Mouse (Mus musculus) forebrain, postnatal 0 days (tissue): ENCODE results near the gene Sox18. TPM values are rescaled to one million over a fixed set of nuclear protein-coding genes. Genes with fewer than 3 reads are reported as not detected.

Experiments
- ATAC-seq: fragments of 200-750 bp; cut with Nextera tagmentation; 2 replicates; pipeline ENCODE4 v1.8.0; 2017; ENCODE audit warnings: mild to moderate bottlenecking, moderate library complexity
- DNase-seq: peaks from one replicate; pipeline ENCODE4 v3.0.0-alpha.2; 2015
- H3K27ac ChIP-seq: fragments of 300-500 bp; sonication (generic); 2 replicates; pipeline ENCODE4 v1.5.1; 2014; ENCODE audit warnings: low read depth, mild to moderate bottlenecking, antibody characterized with exemption, low read length, moderate library complexity, mixed read lengths
- H3K27me3 ChIP-seq: fragments of 300-500 bp; sonication (generic); 2 replicates; pipeline ENCODE4 v1.6.1; 2014; ENCODE audit warnings: mild to moderate bottlenecking, low read length, mixed read lengths; ENCODE audit not compliant: insufficient read depth
- H3K36me3 ChIP-seq: fragments of 300-500 bp; sonication (generic); 2 replicates; pipeline ENCODE4 v1.6.1; 2014; ENCODE audit warnings: mild to moderate bottlenecking, moderate library complexity; ENCODE audit not compliant: insufficient read depth
- H3K4me1 ChIP-seq: fragments of 300-500 bp; sonication (generic); 2 replicates; pipeline ENCODE4 v1.6.1; 2014; ENCODE audit warnings: antibody characterized with exemption; ENCODE audit not compliant: insufficient read depth
- H3K4me2 ChIP-seq: fragments of 300-500 bp; sonication (generic); 2 replicates; pipeline ENCODE4 v1.6.1; 2014; ENCODE audit warnings: low read depth, mild to moderate bottlenecking, moderate library complexity
- H3K4me3 ChIP-seq: fragments of 300-500 bp; sonication (generic); 2 replicates; pipeline ENCODE4 v1.5.1; 2014; ENCODE audit warnings: low read depth, low read length, mixed read lengths
- H3K9ac ChIP-seq: fragments of 300-500 bp; sonication (generic); 2 replicates; pipeline ENCODE4 v1.6.1; 2014; ENCODE audit warnings: mild to moderate bottlenecking
- H3K9me3 ChIP-seq: fragments of 300-500 bp; sonication (generic); 2 replicates; pipeline ENCODE4 v1.6.1; 2016; ENCODE audit warnings: low read length
- CTCF ChIP-seq: sonication (generic); IDR thresholded peaks from 2 replicates; pipeline ENCODE4 v1.5.1; 2016; ENCODE audit warnings: antibody characterized with exemption, control low read depth, low read depth
- WGBS: fragments of 180-500 bp; shearing (Covaris S2); extraction: QIAGEN DNeasy Blood & Tissue Kit; methylation state at CpG from one replicate; pipeline ENCODE4 v1.1.7; 2014; 5-methylcytosine and 5-hydroxymethylcytosine counted together
- polyA plus RNA-seq: library from polyadenylated mRNA; unstranded; fragments of >200 nt; fragmentation: Nextera tagmentation; extraction: Ambion mirVana; gene quantifications from 2 replicates; pipeline ENCODE4 v1.2.1, GENCODE M21; 2015
- total RNA-seq: library from RNA; depleted of rRNA; stranded (reverse); fragments of >200 nt; gene quantifications from 2 replicates; pipeline ENCODE4 v1.2.3, GENCODE M21; 2014

The Sox18 gene
- total and polyA plus RNA-seq, 2 experiments from 2014 or later, result 8.9 to 11.1 TPM

DNA sequence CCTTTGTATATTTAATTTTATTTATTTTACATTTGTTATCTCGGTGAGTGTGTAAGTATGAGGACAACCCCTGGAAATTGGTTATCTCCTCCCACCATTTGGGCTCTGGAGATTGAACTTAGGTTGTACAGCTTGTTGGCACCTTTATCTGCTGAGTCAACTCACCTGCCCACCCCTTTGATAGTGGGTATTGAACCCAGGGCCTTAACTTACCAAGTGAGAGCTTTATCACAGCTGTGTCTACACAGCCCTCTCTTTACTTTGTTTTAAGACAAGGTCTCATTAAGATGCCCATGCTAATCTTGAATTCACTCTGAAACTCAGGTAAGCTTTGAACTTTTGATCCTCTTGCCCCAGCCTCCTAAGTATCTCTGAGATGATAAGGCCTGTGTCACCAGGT is 10.5 kb upstream of the Sox18 start:
- Histone ChIP-seq H3K27ac (no peak overlapping the region), H3K27me3 (no peaks in the 10 kb centered on the region), H3K4me3 (no peak overlapping the region), H3K4me1 (peaks cover 13% of the 10 kb centered on the region), H3K36me3 (peaks cover 21% of the 10 kb centered on the region), H3K9me3 (no peaks in the 10 kb centered on the region), H3K4me2 (no peak overlapping the region), H3K9ac (no peak overlapping the region)
- WGBS, result 95% methylated on average over 1 of the region's 1 CpGs
- no peak for DNase-seq
- no peak for ATAC-seq
- no peak for TF ChIP-seq CTCF

DNA sequence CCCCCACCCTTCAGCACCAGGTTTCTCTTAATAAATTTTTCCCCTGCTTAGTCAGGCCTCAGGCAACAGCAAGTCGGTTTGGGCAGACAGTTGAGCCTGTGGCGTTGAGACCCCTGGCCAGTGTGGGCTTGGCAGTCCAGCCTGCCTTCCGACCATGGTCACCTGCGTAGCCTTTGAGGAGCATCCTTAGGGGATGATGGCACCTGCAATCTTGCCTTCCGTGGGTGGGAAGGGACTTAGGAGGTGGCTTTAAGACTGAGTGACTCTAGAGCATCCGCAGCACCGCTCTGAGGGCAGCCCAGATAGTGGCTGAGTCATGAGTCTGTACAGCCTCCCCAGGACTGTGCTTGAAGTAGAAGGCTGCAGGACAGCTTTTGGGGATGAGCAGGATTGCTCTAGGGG is 9.3 kb upstream of the Sox18 start:
- 12% methylated on average over 7 of the region's 7 CpGs for WGBS
- peak; percentile 46 for DNase-seq
- no peak for TF ChIP-seq CTCF

DNA sequence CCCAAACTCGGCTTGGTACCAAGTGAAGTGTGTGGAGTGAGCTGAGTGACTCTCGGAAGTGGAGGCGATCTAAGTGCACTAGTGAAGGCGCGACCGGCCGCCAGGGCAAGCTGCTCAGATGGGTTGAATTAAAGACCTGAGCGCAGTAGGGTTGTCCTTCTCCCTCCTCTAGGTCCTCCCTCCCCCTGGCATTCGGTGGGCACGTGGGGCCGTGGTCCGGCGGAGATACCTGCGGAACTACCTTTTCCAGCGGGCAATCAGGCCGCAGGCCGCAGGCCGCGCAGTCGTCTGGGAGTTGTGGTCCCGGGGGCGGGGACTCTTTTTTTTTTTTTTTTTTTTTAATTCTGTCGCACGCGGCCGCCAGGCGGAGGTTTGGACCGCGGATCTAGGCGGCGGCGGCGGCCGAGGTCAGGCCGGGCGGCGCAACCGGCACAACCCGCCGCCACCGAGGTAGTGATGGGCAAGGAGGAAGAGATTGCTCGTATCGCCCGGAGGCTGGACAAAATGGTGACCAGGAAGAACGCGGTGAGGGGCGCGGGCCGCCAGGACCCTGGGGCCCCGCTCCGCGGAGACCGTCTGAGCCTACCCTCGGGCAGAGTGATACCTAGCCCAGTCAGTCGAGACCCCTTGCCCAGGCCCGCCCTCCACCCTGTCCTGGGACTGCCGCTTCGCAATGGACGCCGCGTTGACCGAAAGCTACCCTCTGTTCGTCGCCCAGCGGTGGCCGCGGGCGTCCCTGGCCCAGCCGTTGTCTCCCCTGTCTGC is 8.7 kb upstream of the Sox18 start, which contains the start of gene Tcea2:
Tcea2 (plus strand) TSS at position 360 of the 765 bp plus-strand sequence.
- Histone ChIP-seq H3K4me2 (peak within 1 kb of the TSS; percentile 97), H3K4me1 (peaks cover 21% of the 10 kb centered on the region), H3K27ac (peak within 1 kb of the TSS; percentile 67), H3K9ac (peak within 1 kb of the TSS; percentile 88), H3K4me3 (peak within 1 kb of the TSS; percentile 72), H3K27me3 (no peaks in the 10 kb centered on the region), H3K9me3 (no peaks in the 10 kb centered on the region), H3K36me3 (peaks cover 10% of the 10 kb centered on the region; the same call in 1 of the 2 replicates)
- peak; percentile 42 for TF ChIP-seq CTCF
- peak; percentile 44 for ATAC-seq
- under 1% methylated on average over 59 of the region's 69 CpGs for WGBS
- peak; percentile 84 for DNase-seq

More for the DNA sequence above, 9.3 kb upstream of the Sox18 start:
- Histone ChIP-seq H3K4me1 (peaks cover 15% of the 10 kb centered on the region), H3K4me3 (peak overlapping the region; percentile 72), H3K36me3 (peaks cover 13% of the 10 kb centered on the region), H3K9me3 (no peaks in the 10 kb centered on the region), H3K27ac (peak overlapping the region; percentile 67), H3K9ac (peak overlapping the region; percentile 88), H3K27me3 (no peaks in the 10 kb centered on the region), H3K4me2 (peak overlapping the region; percentile 97)
- peak; percentile 60 for ATAC-seq

DNA sequence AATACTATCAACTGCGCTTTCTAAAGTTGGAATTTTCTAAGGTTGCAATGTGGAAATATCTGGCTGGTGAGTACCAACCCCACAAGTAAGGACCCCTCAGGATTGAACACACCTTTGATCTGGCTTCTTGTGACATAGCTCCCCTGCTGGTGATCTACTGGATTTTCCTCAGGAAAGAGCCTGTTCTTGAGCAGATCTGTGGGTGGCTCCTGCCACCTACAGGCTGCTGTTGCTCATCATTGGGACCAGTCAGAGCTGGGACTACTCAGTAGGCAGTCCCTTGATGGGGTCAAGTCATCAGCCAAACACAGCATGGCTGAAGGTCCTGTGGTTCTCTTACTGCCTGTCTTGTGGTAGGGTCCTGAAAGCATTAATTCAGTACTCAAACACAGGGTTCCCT is 7.3 kb upstream of the Sox18 start:
- DNase-seq (peak; percentile 85), ATAC-seq (peak; percentile 75)
- no peak overlapping the region for H3K27ac ChIP-seq
- peaks cover 21% of the 10 kb centered on the region for H3K4me1 ChIP-seq
- TF ChIP-seq CTCF, result peak; percentile 98
- H3K4me2 ChIP-seq, result no peak overlapping the region
- H3K9ac ChIP-seq, result no peak overlapping the region
- H3K27me3 ChIP-seq, result 0 out of 2 replicates have a peak, but pooled peaks cover 3% of the 10 kb centered on the region
- H3K4me3 ChIP-seq, result no peak overlapping the region
- H3K9me3 ChIP-seq, result no peaks in the 10 kb centered on the region
- peaks cover 2% of the 10 kb centered on the region; the same call in 1 of the 2 replicates for H3K36me3 ChIP-seq
- WGBS, result 47% methylated on average over 1 of the region's 1 CpGs

DNA sequence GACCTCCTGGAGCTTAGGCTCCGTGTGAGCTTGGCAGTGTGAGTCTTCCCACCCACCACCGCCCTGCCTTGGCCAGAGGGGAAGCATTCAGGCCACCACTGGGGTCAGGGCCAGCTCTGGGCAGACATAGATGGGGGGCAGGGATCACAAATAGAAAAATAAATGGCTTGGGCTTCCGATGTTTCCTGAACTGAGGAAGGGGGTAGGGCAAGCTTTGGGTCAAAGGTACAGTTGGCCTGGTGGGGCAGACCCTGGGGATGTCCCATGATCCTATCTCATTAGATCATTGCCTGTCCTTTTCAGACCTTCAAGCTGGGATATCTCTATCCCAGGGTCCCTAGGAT is 6.3 kb upstream of the Sox18 start:
- no peak overlapping the region for H3K27ac ChIP-seq
- no peak for DNase-seq
- TF ChIP-seq CTCF, result no peak
- 66% methylated on average over 3 of the region's 3 CpGs for WGBS
- H3K36me3 ChIP-seq, result no peaks in the 10 kb centered on the region
- H3K9me3 ChIP-seq, result no peaks in the 10 kb centered on the region
- no peak overlapping the region for H3K9ac ChIP-seq
- ATAC-seq, result no peak
- H3K4me2 ChIP-seq, result no peak overlapping the region
- H3K4me3 ChIP-seq, result no peak overlapping the region
- H3K27me3 ChIP-seq, result peaks cover 13% of the 10 kb centered on the region
- peaks cover 21% of the 10 kb centered on the region for H3K4me1 ChIP-seq

DNA sequence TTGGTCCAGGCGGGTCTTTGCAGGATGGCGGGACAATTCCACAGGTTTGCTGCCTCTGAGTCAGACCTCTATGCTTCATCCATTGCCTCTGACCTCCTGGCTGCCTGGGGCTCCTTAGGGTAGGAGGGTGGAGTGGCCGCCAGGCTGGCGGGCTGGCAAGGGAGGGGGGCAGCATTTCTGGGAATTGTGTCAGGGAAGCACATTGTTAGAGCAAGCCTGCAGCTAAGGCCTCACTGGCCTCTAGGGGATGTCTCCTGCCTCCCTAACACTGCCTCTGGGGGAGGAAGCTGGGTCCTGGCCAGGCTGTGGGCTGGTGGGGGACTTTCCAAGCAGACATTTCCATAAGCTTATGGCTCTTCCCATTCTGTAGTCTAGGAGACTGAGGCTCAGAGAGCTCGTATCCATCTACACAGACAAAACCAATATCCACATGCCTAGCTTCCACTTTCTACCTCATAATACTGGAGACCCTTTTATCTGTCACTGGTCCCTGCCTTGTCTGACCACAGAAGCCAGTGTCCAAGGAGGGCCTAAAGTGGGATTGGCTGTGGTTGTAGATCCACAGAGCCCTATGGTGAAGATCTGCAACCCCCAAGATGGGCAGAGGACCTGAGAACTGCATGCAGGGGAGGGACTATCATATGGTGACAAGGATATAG is 5.8 kb upstream of the Sox18 start:
- Histone ChIP-seq H3K4me2 (no peak overlapping the region), H3K4me1 (peaks cover 19% of the 10 kb centered on the region), H3K36me3 (no peaks in the 10 kb centered on the region), H3K9me3 (no peaks in the 10 kb centered on the region), H3K9ac (no peak overlapping the region), H3K4me3 (no peak overlapping the region), H3K27ac (no peak overlapping the region), H3K27me3 (peaks cover 18% of the 10 kb centered on the region)
- ATAC-seq, result no peak
- DNase-seq, result no peak
- 56% methylated on average over 5 of the region's 5 CpGs for WGBS
- TF ChIP-seq CTCF, result peak; percentile 38; the same call in 1 of the 2 replicates

DNA sequence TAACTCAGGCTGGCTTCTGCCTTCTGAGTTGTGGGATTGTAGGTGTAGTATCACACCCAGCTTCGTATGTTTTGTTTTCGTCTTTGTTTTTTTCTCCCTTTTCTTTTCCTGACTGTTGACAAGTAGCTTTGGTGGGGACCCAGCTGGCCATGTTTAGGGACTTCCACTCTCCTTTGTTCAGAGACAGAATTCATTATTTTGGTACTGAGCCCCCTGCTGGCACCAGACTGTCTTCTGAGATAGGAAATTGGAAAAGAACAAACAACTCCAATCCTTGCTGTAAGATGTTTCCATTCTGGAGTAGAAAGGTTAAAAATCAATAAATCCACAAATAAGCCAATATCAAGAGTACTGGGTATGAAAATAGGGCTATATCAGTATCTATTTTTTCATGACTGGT is 5.0 kb upstream of the Sox18 start:
- H3K27ac ChIP-seq, result peak overlapping the region; percentile 47
- peaks cover 25% of the 10 kb centered on the region for H3K27me3 ChIP-seq
- H3K4me3 ChIP-seq, result no peak overlapping the region
- DNase-seq (peak; percentile 72), ATAC-seq (no peak)
- H3K36me3 ChIP-seq, result no peaks in the 10 kb centered on the region
- TF ChIP-seq CTCF, result peak; percentile 52
- H3K4me1 ChIP-seq, result peaks cover 14% of the 10 kb centered on the region
- H3K4me2 ChIP-seq, result no peak overlapping the region
- no peaks in the 10 kb centered on the region for H3K9me3 ChIP-seq
- 29% methylated on average over 2 of the region's 2 CpGs for WGBS
- no peak overlapping the region for H3K9ac ChIP-seq
